Mouse (Mus musculus): ENCODE results near the gene Gm20498.
"Not testable (repeated sequence)": the region's sequence is repeated elsewhere in the genome, so short reads cannot be mapped to it uniquely, and the experiment has no call there.

Gene Gm20498

DNA sequence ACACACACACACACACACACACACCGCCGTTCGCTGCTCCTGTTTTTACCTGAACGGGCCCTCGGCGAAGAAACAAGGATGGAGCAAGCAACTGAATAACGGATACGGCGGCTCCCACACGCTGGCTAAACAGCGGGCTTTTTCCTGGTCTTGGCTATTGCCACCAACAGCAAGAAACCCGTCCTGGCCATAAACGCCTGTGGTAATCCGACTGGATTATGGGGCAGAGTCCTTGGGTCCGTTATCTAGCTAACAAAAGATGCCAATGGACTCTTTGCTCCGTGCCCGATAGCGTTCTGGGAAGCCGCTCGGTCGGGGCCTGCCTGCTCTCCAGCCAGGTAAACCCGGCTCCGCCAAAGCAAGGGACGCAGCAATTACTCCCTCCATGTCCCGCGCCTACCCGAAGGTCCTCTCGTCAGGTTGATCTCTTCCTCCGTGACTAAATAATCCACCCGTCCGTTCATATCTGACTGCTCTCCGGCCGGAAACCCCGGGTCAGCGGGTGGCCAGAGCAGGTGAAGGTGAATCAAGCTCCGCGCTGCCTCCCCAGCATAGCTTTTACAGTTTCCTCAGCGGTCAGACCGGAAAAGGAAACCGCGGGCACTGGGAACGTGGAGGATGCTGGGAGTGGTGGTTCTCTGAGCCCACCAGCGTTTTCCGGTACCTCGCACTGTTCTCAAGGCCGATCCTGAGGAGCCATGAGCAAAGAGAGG is at the start of gene Gm20498, which contains the start of gene Synj2bp:
Gene Gm20498, minus strand, starts transcription at position 590 of the 713 bp plus-strand sequence.
Gene Synj2bp, minus strand, starts transcription at position 596 of the 713 bp plus-strand sequence.
- DNase-seq (ENCODE audit: low spot score in 2 of 2): peak; percentile 72 to 85

DNA sequence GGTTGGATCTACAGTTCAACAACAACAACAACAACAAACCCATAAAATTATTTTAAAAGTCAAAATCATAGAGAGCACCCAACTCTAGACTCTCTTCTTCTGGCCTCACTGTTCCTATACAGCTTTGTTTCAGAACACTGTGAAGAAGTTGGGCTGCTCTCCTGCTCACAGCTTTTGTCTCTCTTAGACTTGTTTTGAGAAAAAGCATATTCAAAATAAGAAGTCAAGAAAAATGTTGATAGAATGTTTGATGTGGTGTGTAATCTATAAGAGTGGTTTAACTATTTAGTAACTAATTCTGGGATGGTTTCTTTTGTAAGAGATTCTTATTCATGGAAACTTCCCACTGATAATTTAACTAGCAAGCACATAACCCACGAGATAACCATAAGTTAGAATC is 35.7 kb upstream of the Gm20498 start, which contains the start of gene Adam21:
Gene Adam21, minus strand, starts transcription at position 101 of the 400 bp plus-strand sequence.
- no peak for DNase-seq (ENCODE audit: low spot score in 2 of 2)

DNA sequence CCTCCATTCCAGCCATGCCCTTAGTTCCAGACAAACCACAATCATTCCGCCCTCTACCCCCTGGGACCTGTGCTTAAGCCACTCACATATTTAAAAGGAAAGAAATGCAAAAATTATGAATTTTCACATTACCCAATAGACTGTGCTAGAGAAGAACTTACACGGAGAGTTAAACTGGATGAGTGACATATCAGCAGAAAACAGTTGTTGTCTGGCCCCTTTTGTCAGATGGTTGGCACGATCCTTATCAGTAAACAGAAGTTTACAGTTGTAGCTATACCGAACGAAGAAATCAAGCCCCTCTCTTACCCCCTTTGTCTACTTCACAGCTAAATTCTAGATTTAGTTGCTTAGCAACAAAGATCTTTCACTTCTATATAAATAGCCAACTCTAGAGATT is 35.2 kb upstream of the Gm20498 start:
- DNase-seq (ENCODE audit: low spot score in 2 of 2): no peak

DNA sequence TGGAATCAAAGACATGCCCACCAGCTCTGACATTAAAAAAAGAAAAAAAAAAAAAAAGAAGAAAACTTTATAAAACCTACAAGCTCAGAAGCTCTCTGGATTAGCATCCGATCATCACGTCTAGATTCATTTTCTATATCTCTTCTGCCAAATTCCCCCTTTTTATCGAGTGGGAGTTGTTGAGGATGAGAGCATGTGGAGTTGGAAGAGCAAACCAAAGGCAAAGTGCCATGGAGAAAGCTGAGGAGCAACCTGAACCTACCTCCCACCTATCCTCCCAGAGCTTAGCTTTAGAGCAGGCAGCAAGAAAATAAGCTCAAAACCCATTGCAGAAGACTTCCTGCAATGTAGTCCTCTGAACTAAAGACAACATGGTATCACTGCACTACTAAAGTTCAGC is 31.5 kb upstream of the Gm20498 start:
- DNase-seq (ENCODE audit: low spot score in 2 of 2): no peak

DNA sequence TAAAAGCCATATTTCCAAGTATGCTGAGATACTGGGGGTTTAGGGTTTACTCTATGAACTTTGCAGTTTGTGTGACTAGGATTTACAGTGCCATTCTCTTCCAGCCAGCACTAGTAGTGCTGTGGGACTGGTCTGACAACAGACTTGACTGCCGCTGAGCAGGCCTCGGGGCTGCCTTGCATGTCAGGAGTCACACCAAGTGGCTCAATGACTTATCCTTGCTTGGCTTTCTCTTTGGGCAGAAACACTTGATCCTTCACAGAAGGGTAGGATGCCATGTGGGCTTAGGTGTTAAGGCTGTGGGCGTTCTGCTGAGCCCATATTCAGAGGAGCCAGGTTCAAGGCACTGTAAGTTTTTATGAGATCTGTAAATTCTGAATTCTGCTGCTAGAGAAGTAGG is 16.6 kb upstream of the Gm20498 start:
- no peak for DNase-seq (ENCODE audit: low spot score in 2 of 2)

DNA sequence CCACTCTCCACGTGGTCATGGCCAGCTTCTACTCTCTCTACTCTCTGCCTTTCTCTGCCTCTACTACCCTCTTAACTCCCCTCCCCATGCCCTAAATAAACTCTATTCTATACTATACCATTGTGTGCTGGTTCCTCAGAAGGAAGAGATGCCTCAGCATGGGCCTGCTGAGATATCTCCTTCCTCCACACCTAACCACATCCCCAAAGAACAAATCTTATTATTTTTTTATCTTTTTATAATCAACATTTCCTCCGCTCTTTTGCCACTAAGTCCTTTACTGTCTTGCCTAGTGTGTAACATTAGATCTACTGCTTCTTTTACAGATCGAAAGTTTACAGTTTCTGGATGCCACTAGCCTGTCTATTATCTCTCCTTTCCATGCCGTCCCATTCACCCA is 14.5 kb upstream of the Gm20498 start:
- DNase-seq (ENCODE audit: low spot score in 2 of 2): no peak

DNA sequence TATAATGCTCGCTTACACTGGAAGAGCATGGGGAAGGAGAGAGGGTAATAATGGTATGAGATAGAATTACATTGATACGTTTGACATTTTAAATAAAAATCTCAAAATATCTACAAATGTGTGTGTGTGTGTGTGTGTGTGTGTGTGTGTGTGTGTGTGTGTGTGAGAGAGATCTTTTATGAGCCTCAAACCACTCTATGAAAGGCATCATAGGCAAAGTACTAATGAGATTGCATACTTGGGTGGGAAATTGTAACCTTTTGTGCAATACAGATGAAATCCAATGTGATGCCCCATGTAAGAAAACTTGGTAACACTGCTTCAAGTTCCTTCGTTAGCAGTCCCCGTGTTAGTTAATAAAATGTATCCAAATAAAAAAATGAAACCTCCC is 319 bp upstream of the Gm20498 start:
- no peak for DNase-seq (ENCODE audit: low spot score in 2 of 2)

DNA sequence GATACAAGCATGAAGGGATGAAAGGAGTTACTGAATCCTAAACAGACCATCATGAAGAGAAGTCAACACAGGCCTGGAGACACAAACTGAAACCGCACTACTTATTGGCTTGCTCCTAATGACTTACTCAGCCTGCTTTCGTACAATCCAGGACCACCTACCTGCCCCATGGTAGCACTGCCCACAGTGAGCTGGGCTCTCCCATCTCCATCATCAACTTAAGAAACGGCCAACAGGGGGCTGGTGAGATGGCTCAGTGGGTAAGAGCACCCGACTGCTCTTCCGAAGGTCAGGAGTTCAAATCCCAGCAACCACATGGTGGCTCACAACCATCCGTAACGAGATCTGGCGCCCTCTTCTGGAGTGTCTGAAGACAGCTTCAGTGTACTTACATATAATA is 2.1 kb downstream of the Gm20498 start:
- not testable (repeated sequence) for DNase-seq (ENCODE audit: low spot score in 2 of 2)

DNA sequence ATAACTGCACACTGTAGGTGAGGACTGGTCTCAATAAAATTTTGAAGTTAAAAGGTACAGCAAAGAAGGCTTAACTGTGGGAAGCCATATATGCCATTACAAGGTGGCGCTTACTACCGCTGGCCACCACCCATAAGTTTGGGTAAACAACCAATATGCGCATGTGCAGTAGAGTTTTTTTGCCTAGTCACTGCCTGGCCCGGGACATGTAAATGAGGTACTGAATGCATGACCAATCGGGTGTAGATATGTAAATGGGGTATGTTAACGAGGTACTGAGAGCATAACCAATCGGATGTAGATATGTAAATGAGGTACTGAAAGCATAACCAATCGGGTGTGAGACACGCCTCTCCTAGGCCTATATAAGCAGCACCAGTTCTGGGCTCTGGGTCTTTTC is 35.8 kb downstream of the Gm20498 start:
- not testable (repeated sequence) for DNase-seq (ENCODE audit: low spot score in 2 of 2)

DNA sequence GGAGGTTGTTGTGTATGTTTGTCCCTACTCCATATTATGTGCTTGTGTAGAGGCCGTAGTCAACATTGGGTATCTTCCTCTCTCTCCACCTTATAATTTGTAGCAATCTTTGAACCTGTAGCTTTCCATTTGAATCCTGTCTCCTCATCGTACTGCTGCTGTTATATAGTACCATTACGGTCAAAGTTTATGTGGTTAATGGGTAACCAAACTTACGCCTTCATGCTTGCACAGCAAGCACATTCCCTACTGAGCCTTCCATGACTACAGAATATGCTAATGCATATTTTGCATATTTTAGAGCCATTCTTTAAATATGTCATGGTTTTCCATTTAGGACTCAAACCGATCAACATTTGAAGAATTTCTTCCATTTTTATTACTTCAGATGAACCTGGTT is 42.2 kb downstream of the Gm20498 start:
- DNase-seq (ENCODE audit: low spot score in 2 of 2): no peak

DNA sequence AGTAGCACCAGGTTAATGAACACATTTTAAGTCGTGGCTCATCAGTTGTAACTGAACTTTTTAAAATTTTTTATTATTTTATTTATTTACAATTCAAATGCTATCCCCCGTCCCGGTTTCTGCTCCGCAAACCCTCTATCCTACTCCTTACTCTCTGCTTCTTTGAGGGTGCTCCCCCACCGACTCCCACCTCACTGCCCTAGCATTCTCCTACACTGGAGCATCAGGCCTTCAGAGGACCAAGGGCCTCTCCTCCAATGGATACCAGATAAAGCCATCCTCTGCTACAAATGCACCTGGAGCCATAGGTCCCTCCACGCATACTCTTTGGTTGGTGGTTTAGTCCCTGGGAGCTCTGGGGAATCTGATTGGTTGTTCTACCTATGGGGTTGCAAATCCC is 47.4 kb downstream of the Gm20498 start:
- DNase-seq (ENCODE audit: low spot score in 2 of 2): no peak

DNA sequence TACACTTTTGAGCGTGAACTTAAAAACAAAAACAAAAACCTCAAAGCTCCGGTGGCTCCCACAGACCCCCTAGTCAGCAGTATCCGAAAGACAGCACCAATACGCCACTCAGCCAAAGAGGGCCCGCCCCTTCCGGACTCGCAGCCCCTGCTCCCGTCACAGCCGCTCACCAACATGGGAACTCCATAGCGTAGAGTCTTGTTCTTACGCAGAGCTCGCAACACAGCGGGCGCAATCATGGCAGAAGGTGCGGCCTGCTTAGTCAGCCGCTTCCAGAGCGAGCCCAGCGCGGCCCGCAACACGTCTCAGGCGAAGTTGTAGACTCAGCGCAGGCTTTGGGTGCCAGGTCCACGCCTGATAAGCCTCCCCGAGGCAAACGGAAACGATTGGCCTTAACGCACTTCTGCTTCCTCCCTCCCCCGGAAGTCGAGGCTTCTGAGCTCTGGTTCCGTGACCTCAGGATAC is 47.9 kb downstream of the Gm20498 start, which contains the start of gene Cox16:
Gene Cox16, minus strand, starts transcription at position 401 of the 465 bp plus-strand sequence.
- peak; percentile 74 to 85 for DNase-seq (ENCODE audit: low spot score in 2 of 2)

DNA sequence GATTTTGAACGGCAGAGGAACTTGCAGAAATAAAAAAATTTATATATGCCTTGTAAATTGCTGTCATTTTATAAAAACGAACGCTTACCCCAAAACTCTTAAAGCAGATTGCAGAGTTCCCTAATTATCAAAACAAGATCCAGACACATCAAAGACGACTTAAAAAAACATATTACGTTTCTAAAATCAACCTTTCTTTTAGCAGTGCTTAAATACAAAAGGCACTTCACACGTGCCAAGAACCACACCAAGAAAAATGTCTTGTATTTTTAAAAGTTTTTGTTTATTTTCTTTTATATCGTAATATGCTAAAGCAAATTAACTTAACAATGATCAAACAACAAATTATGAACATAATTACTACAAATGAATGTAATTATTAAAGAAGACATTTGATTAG is 48.5 kb downstream of the Gm20498 start:
- DNase-seq (ENCODE audit: low spot score in 2 of 2): no peak

DNA sequence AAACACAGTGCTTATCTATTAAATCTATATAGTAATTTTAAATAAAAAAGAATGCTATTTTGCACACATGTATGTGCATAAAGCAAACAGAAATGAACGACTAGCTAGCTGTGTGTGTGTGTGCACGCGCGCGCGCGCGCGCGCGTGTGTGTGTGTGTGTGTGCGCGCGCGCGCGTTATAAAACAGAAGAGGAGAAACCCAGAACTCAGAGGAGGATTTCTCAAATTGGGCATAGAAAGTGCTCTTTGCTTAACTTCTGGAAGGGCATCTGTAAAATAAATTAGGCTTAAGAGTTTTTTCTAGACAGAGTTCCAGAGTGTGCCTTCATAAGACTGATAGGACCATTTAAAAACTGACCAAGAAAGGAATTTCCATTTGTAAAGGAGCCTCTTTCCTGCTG is 49.0 kb downstream of the Gm20498 start:
- no peak for DNase-seq (ENCODE audit: low spot score in 2 of 2)

DNA sequence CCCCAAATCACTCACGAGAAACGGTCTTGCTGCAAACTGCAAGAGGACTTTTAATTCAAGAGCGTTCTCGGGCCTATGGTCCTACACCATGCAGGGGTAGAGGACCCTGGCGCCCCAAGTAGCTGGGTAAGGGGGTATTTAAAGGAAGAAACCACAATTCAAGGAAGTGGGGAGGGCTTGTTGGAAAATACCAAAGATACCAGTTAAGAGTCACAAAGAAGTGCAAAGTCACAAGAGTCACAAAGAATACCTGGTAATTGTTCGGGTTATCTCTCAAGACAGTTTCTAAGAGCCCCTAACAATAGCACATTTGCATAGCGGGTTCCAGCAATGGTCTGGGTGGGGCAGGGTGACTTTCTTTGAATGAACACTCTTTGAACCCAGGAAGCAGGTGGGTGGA is 73.7 kb downstream of the Gm20498 start:
- DNase-seq (ENCODE audit: low spot score in 2 of 2): not testable (repeated sequence)

DNA sequence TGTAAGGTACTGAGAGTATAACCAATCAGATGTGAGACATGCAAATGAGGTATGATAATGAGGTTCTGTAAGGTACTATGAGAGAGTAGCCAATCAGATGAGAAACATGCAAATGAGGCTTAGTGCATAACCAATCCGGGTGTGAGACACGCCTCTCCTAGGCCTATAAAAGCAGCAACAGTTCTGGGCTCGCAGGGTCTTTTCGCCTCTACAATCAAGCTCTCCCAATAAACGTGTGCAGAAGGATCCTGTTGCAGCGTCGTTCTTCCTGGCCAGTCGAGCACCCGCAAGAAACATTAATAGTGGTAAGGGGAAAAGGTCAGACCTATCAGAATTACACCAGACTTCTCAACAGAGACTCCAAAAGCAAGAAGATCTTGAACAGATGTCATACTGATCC is 93.7 kb downstream of the Gm20498 start:
- DNase-seq (ENCODE audit: low spot score in 2 of 2): not testable (repeated sequence)

DNA sequence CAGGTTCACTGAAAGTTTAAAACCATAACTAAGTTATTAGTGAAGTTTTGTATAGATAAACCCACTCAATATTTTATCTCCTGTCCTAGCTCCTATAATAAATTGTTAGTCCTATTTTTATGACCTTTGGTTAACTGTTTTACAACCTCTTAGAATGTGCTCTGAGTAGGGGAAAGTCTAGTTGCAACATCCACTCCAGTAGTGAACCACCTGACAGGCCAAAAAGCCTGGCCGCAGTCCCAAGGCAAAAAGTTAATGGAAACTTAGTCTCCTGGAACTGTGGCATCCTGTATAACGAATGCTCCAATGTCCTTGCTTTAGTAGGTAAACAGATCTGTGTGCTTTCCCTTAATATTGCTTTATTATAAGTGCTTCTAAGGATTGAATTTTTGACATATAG is 97.9 kb downstream of the Gm20498 start:
- DNase-seq (ENCODE audit: low spot score in 2 of 2): not testable (repeated sequence)

DNA sequence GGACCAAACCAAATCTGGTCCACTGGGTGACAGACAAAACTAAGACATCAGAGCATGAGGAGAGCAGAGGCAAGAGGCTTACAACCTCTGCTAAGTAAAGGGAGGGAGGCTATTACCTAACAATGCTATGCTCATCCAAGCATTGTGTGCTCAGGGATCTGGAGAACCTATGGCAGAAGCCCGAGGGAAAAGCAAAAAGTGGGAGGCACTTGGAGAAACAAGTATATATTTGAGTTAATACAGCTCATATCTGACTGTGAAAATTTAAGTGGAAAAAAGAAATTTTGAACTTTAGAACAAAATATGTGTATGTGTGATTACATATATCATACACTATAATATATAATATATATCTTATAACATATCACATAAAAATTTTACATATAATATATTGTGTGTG is 110.9 kb downstream of the Gm20498 start, which contains the start of gene Adam4:
Gene Adam4, minus strand, starts transcription at position 101 of the 400 bp plus-strand sequence.
- no peak for DNase-seq (ENCODE audit: low spot score in 2 of 2)

DNA sequence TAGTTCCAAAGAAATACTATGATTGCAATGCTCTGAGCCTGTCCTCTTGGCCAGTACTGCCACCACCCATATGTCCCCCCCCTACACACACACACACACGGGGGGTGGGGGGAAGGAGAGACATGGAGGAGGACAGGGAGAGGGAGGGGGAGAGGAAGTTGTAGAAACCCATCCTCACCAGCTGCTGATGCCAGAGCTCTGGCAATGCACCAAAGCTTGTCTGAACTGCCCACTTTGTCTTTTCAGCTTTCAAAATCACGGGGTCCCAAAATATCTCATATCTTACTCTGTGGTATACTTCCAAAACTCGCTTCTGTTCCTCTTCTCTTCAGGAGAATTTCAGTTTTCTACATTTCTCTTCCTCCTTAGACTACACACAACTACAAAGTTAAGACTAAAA is 119.5 kb downstream of the Gm20498 start:
- DNase-seq (ENCODE audit: low spot score in 2 of 2): no peak

DNA sequence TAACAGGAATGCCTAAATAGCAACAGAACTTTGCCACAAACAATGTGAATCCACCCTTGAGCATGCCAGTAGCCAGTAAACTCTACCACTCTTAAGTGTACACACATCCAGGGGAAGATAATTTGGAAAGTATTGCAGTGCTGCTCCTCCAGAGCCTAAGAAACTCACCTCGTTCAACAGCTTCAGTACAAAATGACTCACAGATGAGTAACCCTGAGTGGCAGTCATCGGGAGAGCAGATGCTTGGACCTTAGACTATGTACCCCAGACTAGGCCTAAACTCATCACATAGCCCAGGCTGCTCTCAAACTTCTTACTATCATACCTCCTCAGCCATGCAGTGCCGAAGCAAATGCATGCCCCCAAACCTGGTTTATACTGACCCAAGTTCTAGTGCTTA is 123.7 kb downstream of the Gm20498 start:
- DNase-seq (ENCODE audit: low spot score in 2 of 2): no peak

DNA sequence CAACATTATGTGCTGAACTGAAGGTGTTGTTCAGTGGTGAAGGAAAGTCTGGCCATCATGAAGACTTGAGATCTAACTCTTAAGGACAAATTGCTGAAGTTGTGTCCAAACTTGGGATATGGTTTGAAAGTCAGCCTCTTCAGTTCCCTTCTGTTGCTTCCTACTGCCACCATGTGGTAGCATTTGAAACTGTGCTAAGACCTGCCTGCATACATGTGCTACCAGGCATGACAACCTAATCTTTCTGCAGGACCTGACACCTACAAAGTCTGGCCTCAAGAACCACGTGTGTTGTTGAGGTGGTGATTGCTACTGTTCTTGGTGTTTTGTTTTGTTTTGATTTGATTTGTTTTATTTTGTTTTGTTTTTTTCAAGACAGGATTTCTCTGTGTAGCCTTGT is 130.5 kb downstream of the Gm20498 start:
- peak; percentile 49 to 73 for DNase-seq (ENCODE audit: low spot score in 2 of 2)

DNA sequence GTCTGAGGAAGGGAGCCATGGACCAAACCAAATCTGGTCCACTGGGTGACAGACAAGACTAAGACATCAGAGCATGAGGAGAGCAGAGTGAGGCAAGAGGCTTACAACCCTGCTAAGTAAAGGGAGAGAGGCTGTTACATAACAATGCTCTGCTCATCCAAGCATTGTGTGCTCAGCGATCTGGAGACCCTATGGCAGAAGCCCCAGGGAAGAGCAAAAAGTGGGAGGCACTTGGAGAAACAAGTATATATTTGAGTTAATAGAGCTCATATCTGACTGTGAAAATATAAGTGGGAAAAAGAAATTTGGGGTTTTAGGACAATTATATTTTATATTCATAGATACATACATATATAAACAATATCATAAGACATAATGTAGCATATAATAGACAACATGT is 153.3 kb downstream of the Gm20498 start, which contains the start of gene Gm4787:
Gene Gm4787, minus strand, starts transcription at position 101 of the 400 bp plus-strand sequence.
- not testable (repeated sequence) for DNase-seq (ENCODE audit: low spot score in 2 of 2)

DNA sequence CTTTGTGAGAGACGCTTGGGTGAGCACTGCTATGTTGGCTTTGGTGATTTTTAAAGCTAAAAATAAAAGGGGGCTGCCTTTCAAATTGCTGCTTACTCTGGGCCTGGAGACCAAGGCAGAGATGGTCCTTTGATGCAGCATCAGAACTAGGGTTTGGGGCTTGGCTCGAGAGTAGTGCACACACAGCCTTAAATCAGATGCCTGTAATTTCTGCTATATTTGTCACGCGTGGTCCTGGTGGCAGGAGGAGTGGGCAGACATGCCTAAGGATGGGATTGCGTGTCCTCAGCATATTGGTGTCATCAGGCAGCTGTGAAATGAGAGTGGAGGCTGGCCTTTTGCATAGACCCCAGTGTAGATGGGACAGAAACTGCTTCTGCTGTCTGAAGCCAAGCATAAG is 198.9 kb downstream of the Gm20498 start:
- no peak for DNase-seq (ENCODE audit: low spot score in 2 of 2)
